Mouse (Mus musculus): ENCODE results near the gene Atp5e. TPM values are rescaled to one million over a fixed set of nuclear protein-coding genes. Genes with fewer than 3 reads are reported as not detected.

Atp5e gene
- polyA plus RNA-seq, 2 experiments = 431 to 889 TPM

DNA sequence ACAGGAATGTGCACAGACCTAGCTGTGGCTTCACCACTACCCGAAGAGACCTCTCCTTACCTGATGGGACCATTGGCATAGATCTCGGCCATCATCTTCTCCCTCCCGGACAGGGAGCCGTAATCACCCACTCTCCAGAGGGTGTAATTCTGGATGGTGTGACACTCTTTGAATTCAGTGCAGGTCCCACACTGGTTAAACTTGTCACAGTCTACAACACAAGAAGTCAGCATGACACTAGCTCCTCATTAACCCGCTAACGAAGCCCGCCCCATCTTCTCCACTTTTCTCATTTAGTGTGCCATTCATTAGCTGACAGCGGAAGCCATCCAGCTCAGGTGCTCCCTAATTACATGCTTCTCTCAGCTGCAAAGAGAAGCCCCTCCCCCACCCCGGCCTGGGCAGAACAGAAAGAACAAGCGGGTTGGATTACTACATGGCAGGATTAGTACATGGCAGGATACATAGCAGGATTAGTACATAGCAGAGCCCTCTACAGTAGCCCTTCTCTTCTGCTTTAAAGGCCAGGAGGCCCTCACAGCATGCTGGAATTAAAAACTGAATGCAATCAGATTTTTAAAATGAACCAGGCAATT lies 34.8 kb downstream of the Atp5e start:
- ATAC-seq (ENCODE audit: low FRiP score, low read depth) = no peak

DNA sequence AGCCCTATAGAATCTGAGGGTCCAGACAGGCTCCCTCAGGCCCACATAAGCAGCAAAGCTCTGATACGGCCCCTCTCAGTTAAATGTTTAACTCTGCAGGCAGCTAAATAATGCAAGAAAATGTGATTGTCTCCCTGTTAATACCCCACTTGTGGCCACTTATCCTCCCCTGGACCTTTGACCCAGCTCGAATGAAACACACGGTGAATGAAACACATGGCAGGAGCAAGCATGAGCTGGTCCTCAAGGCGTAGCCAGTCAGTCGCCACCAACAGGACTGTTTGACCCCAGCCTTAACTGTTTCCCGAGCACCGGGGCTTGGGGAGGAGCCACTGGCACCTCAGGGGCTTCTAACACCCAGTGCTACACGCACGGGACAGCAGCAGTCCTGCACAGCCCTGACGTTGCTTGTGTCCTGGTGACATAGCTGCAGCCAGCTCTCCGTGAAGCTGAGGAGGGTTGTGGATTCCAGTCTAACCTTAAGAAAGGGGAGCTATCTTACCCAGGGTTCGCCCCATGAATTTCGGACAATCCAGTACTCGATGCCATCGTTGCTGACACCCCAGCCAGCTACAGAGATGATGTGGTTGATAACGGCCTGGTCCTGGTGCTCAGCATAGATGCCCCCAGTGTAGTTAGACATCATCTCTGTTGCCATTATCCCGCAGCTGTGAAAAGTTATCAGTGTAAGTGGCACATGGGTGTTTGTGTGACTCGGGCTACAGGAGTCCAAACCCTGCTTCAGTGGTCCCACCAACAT lies 35.6 kb downstream of the Atp5e start:
- Histone ChIP-seq H3K4me2 (replicated peaks; ENCODE audit: low read depth, low read length, severe bottlenecking) (no peak overlapping the region), H3K9ac (ENCODE audit: low read depth, low read length, severe bottlenecking) (no peak overlapping the region), H3K36me3 (ENCODE audit: control insufficient read depth, insufficient read depth, low read length) (peaks cover 81% of the 10 kb centered on the region), H3K4me1 (ENCODE audit: control insufficient read depth, insufficient read depth, low read length) (no peaks in the 10 kb centered on the region), H3K27me3 (ENCODE audit: control insufficient read depth, insufficient read depth, low read length) (no peaks in the 10 kb centered on the region), H3K4me3 (replicated peaks; ENCODE audit: low read length) (no peak overlapping the region), H3K9me3 (ENCODE audit: control insufficient read depth, low read length) (no peaks in the 10 kb centered on the region), H3K27ac (replicated peaks; ENCODE audit: low read depth, low read length) (no peak overlapping the region)
- WGBS = 85% methylated on average over 18 of the region's 18 CpGs
- no peak for TF ChIP-seq POLR2A (IDR thresholded peaks at IDR 0.05; ENCODE audit: borderline replicate concordance, extremely low read depth, insufficient read depth, insufficient read length)
- ATAC-seq (ENCODE audit: low FRiP score, low read depth) (no peak), DNase-seq (ENCODE audit: low spot score) (no peak)

More for the DNA sequence above, 34.8 kb downstream of the Atp5e start:
- DNase-seq (ENCODE audit: low spot score) = no peak
- H3K27ac ChIP-seq (replicated peaks; ENCODE audit: low read depth, low read length) = no peak overlapping the region
- no peak overlapping the region for H3K4me3 ChIP-seq (replicated peaks; ENCODE audit: low read length)
- no peak for TF ChIP-seq POLR2A (IDR thresholded peaks at IDR 0.05; ENCODE audit: borderline replicate concordance, extremely low read depth, insufficient read depth, insufficient read length)
- H3K9me3 ChIP-seq (ENCODE audit: control insufficient read depth, low read length) = no peaks in the 10 kb centered on the region
- no peak overlapping the region for H3K9ac ChIP-seq (ENCODE audit: low read depth, low read length, severe bottlenecking)
- H3K4me1 ChIP-seq (ENCODE audit: control insufficient read depth, insufficient read depth, low read length) = no peaks in the 10 kb centered on the region
- no peak overlapping the region for H3K4me2 ChIP-seq (replicated peaks; ENCODE audit: low read depth, low read length, severe bottlenecking)
- H3K27me3 ChIP-seq (ENCODE audit: control insufficient read depth, insufficient read depth, low read length) = no peaks in the 10 kb centered on the region
- WGBS = 73% methylated on average over 10 of the region's 10 CpGs
- peaks cover 78% of the 10 kb centered on the region for H3K36me3 ChIP-seq (ENCODE audit: control insufficient read depth, insufficient read depth, low read length)

DNA sequence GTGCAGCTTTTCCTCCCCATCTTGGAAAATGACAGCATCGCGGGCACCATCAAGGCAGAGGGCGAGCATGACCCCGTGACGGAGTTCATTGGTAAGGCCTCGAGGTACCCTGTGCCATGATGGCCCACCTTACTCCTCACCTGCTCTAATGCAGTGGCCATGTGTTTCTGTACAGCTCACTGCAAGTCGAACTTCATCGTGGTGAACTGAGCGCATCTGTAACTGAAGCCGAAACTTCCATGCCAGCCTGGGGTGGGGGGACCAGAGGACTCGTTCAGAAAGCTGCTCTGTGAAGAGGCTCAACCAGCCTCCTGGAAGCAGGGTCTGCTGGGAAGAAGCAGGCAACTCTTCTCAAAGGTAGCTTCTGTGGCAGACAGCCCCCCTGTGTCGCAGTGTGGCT lies 37.0 kb downstream of the Atp5e start:
- no peak for DNase-seq (ENCODE audit: low spot score)
- Histone ChIP-seq H3K4me3 (replicated peaks; ENCODE audit: low read length) (no peak overlapping the region), H3K27ac (replicated peaks; ENCODE audit: low read depth, low read length) (no peak overlapping the region), H3K9ac (ENCODE audit: low read depth, low read length, severe bottlenecking) (no peak overlapping the region), H3K27me3 (ENCODE audit: control insufficient read depth, insufficient read depth, low read length) (no peaks in the 10 kb centered on the region), H3K4me2 (replicated peaks; ENCODE audit: low read depth, low read length, severe bottlenecking) (no peak overlapping the region), H3K36me3 (ENCODE audit: control insufficient read depth, insufficient read depth, low read length) (peaks cover 85% of the 10 kb centered on the region), H3K4me1 (ENCODE audit: control insufficient read depth, insufficient read depth, low read length) (no peaks in the 10 kb centered on the region), H3K9me3 (ENCODE audit: control insufficient read depth, low read length) (no peaks in the 10 kb centered on the region)
- 94% methylated on average over 12 of the region's 12 CpGs for WGBS
- no peak for TF ChIP-seq POLR2A (IDR thresholded peaks at IDR 0.05; ENCODE audit: borderline replicate concordance, extremely low read depth, insufficient read depth, insufficient read length)
- ATAC-seq (ENCODE audit: low FRiP score, low read depth) = no peak

DNA sequence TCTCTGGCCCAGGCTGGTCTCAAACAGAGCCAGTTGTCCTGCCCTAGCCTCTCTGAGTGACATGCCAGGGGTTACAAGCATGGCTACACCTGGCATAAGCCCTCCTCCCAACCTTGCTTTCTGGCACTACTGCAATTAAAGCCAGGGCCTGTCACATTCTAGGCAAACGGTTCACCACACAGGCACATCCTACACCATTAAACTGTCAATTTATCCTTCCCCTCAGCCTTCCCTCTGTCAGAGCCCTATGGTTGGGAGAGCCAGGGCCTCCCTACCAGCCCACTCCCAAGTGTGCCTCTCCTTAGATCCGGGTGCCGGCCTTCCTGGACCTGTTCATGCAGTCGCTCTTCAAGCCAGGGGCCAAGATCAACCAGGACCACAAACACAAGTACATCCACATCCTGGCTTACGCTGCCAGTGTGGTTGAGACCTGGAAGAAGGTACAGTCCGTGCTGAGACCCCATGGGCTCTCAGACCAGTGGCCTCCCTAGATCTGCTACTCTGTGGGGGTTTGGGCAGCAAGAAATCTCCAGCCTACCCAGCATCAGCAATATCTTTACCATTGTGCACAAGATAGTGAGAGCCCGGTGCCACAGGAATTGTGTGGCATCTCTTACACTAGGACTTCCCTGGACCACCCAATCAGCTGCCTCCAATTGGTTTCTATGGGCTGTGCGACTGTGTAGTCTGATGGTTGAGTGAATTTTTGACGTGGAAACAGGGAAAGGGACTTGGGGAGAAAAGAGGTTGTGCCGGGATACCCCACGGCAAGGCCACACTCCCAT lies 39.4 kb downstream of the Atp5e start:
- no peak overlapping the region for H3K9ac ChIP-seq (ENCODE audit: low read depth, low read length, severe bottlenecking)
- no peak overlapping the region for H3K27ac ChIP-seq (replicated peaks; ENCODE audit: low read depth, low read length)
- peaks cover 91% of the 10 kb centered on the region for H3K36me3 ChIP-seq (ENCODE audit: control insufficient read depth, insufficient read depth, low read length)
- H3K9me3 ChIP-seq (ENCODE audit: control insufficient read depth, low read length) = no peaks in the 10 kb centered on the region
- no peak for TF ChIP-seq POLR2A (IDR thresholded peaks at IDR 0.05; ENCODE audit: borderline replicate concordance, extremely low read depth, insufficient read depth, insufficient read length)
- no peaks in the 10 kb centered on the region for H3K27me3 ChIP-seq (ENCODE audit: control insufficient read depth, insufficient read depth, low read length)
- WGBS = 88% methylated on average over 11 of the region's 11 CpGs
- H3K4me2 ChIP-seq (replicated peaks; ENCODE audit: low read depth, low read length, severe bottlenecking) = no peak overlapping the region
- no peak overlapping the region for H3K4me3 ChIP-seq (replicated peaks; ENCODE audit: low read length)
- no peak for ATAC-seq (ENCODE audit: low FRiP score, low read depth)
- no peaks in the 10 kb centered on the region for H3K4me1 ChIP-seq (ENCODE audit: control insufficient read depth, insufficient read depth, low read length)
- no peak for DNase-seq (ENCODE audit: low spot score)

DNA sequence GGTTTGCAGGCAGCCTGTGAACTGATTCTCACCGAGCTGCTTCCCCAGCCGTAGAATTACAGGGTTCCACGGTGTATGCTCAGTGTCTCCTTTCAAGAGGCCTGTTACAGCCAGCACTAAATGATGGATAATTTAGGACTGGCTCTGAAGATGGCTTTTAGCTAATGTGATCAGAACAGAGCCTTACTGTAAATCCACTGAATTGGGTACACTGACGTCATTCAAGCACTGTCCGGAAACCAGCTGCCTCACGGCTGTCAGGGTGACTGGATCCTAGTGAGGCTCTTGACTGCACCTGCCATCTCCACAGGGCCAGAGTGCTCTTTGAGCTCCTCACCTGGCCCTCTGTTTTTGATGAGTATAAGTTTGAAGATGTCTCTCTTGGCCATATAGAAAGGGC lies 42.8 kb downstream of the Atp5e start:
- H3K9ac ChIP-seq (ENCODE audit: low read depth, low read length, severe bottlenecking) = no peak overlapping the region
- peaks cover 59% of the 10 kb centered on the region for H3K36me3 ChIP-seq (ENCODE audit: control insufficient read depth, insufficient read depth, low read length)
- no peaks in the 10 kb centered on the region for H3K9me3 ChIP-seq (ENCODE audit: control insufficient read depth, low read length)
- H3K4me3 ChIP-seq (replicated peaks; ENCODE audit: low read length) = no peak overlapping the region
- no peak overlapping the region for H3K4me2 ChIP-seq (replicated peaks; ENCODE audit: low read depth, low read length, severe bottlenecking)
- no peaks in the 10 kb centered on the region for H3K27me3 ChIP-seq (ENCODE audit: control insufficient read depth, insufficient read depth, low read length)
- no peak for DNase-seq (ENCODE audit: low spot score)
- no peak overlapping the region for H3K27ac ChIP-seq (replicated peaks; ENCODE audit: low read depth, low read length)
- H3K4me1 ChIP-seq (ENCODE audit: control insufficient read depth, insufficient read depth, low read length) = peaks cover 8% of the 10 kb centered on the region
- no peak for ATAC-seq (ENCODE audit: low FRiP score, low read depth)
- 86% methylated on average over 6 of the region's 6 CpGs for WGBS
- TF ChIP-seq POLR2A (IDR thresholded peaks at IDR 0.05; ENCODE audit: borderline replicate concordance, extremely low read depth, insufficient read depth, insufficient read length) = no peak

Measured in limb, embryonic 14.5 days (tissue).